In genomic region chr11:81508385-81509233, GRCm38 (mm10) we compare ENCODE assay signal across 12 mouse cellular contexts.
DNase-seq lines count a peak whose midpoint lies in the region; ATAC-seq and TF ChIP-seq lines count a peak whose summit lies in the region.
"Had no signal": no experiment of that assay in that cellular context is flagged by ENCODE, and none has a peak within 500 bp of the region (broad histone marks: within the 10 kb centered on the region; RNA-seq: fewer than 3 reads in every experiment).

No protein-coding gene starts in this region.

- H3K79me2 ChIP-seq in CH12.LX (replicated peaks; ENCODE audit: control insufficient read depth, extremely low read depth, insufficient read depth, poor library complexity, severe bottlenecking): no peaks in the 10 kb centered on the region

- no peak for ATAC-seq in heart, embryonic 14.5 days (ENCODE audit: insufficient number of reproducible peaks, insufficient read depth, low FRiP score, low read depth)
- peak; percentile 62; the same call in 1 of the 2 replicates for ATAC-seq in embryonic facial prominence, embryonic 13.5 days (ENCODE audit: insufficient number of reproducible peaks, insufficient read depth, low FRiP score, low TSS enrichment, low read depth)
- no peak for ATAC-seq in liver, embryonic 12.5 days
- ATAC-seq: intestine, embryonic 15.5 days had no signal

- H3K4me3 ChIP-seq in heart, embryonic 14.5 days (ENCODE audit: control insufficient read depth in 1 of 2, insufficient read depth in 1 of 2, low read depth in 1 of 2, low read length in 2 of 2): no peak overlapping the region
- H3K4me3 ChIP-seq in CH12.LX (replicated peaks in 1 of 3; ENCODE audit: low read depth in 2 of 3, low read length in 2 of 3, poor library complexity in 1 of 3): no peak overlapping the region
- H3K4me3 ChIP-seq in embryonic facial prominence, embryonic 13.5 days: no peak overlapping the region
- H3K4me3 ChIP-seq in liver, embryonic 12.5 days: no peak overlapping the region
- H3K4me3 ChIP-seq: intestine, embryonic 15.5 days; myocyte had no signal

- TF ChIP-seq EP300 in CH12.LX (IDR thresholded peaks at IDR 0.05; ENCODE audit: low read length): no peak

- H3K4me1 ChIP-seq in heart, embryonic 14.5 days (ENCODE audit: control insufficient read depth in 2 of 2, insufficient read depth in 2 of 2, low read length in 2 of 2): no peaks in the 10 kb centered on the region; a peak in 1 of 4 replicates
- no peaks in the 10 kb centered on the region for H3K4me1 ChIP-seq in CH12.LX (ENCODE audit: control insufficient read depth in 1 of 2, insufficient read depth in 2 of 2)
- H3K4me1 ChIP-seq in embryonic facial prominence, embryonic 13.5 days: peaks cover 35% of the 10 kb centered on the region
- no peaks in the 10 kb centered on the region for H3K4me1 ChIP-seq in liver, embryonic 12.5 days
- H3K4me1 ChIP-seq: intestine, embryonic 15.5 days had no signal

- no peak overlapping the region for H3K27ac ChIP-seq in heart, embryonic 14.5 days (replicated peaks in 1 of 2; ENCODE audit: control insufficient read depth in 1 of 2, insufficient read depth in 1 of 2, low read depth in 2 of 2, low read length in 2 of 2)
- no peak overlapping the region for H3K27ac ChIP-seq in CH12.LX (ENCODE audit: insufficient read depth, low read depth)
- peak overlapping the region; percentile 41 for H3K27ac ChIP-seq in embryonic facial prominence, embryonic 13.5 days
- no peak overlapping the region for H3K27ac ChIP-seq in liver, embryonic 12.5 days
- H3K27ac ChIP-seq: intestine, embryonic 15.5 days had no signal

- in situ Hi-C loops in CH12.LX (cut with MboI; ENCODE audit: low pct_ligation_motif_present, low pct_unique_long_range_greater_than_20kb, low sequenced_read_pairs): loop anchor here (25.0 kb wide), 1 partner anchor 596 kb away; no protein-coding TSS in a partner anchor

- no peaks in the 10 kb centered on the region for H3K27me3 ChIP-seq in heart, embryonic 14.5 days (ENCODE audit: control insufficient read depth, insufficient read depth, low read length)
- peaks cover 75% of the 10 kb centered on the region for H3K27me3 ChIP-seq in CH12.LX (replicated peaks)
- no peaks in the 10 kb centered on the region; the same call in 1 of the 2 replicates for H3K27me3 ChIP-seq in embryonic facial prominence, embryonic 13.5 days
- H3K27me3 ChIP-seq in liver, embryonic 12.5 days (replicated peaks): no peaks in the 10 kb centered on the region
- H3K27me3 ChIP-seq: intestine, embryonic 15.5 days had no signal

- 0 out of 2 replicates have a peak overlapping the region, but pooled peaks have one; percentile 5 for H3K4me2 ChIP-seq in heart, embryonic 14.5 days (ENCODE audit: low read length)
- H3K4me2 ChIP-seq in CH12.LX (ENCODE audit: insufficient read depth, low read depth, poor library complexity, severe bottlenecking): no peak overlapping the region
- H3K4me2 ChIP-seq in embryonic facial prominence, embryonic 13.5 days: peak overlapping the region; percentile 20; the same call in 1 of the 2 replicates
- no peak overlapping the region for H3K4me2 ChIP-seq in liver, embryonic 12.5 days
- H3K4me2 ChIP-seq: intestine, embryonic 15.5 days had no signal

- peak; percentile 26 for TF ChIP-seq RAD21 in CH12.LX (IDR thresholded peaks at IDR 0.05; ENCODE audit: low read depth, low read length)

- intact Hi-C loops in heart, postnatal 14 days (cut with DNase I): no loop called here

- no peaks in the 10 kb centered on the region for H3K9me3 ChIP-seq in heart, embryonic 14.5 days (ENCODE audit: control insufficient read depth, low read length)
- no peaks in the 10 kb centered on the region for H3K9me3 ChIP-seq in CH12.LX (replicated peaks; ENCODE audit: low read length)
- H3K9me3 ChIP-seq in embryonic facial prominence, embryonic 13.5 days: no peaks in the 10 kb centered on the region
- no peaks in the 10 kb centered on the region for H3K9me3 ChIP-seq in liver, embryonic 12.5 days (replicated peaks)
- H3K9me3 ChIP-seq: intestine, embryonic 15.5 days had no signal

- peak in 1 of 2 experiments; percentile 48; a peak in 2 of 4 replicates for TF ChIP-seq CTCF in CH12.LX (conservative IDR thresholded peaks at IDR 0.05 in 1 of 2, IDR thresholded peaks at IDR 0.05 in 1 of 2; ENCODE audit: low read depth in 2 of 2, low read length in 2 of 2)

- DNase-seq in heart, postnatal 14 days: no peak
- DNase-seq in layer of hippocampus, adult 9-11 months: peak; percentile 29
- no peak for DNase-seq in layer of hippocampus, postnatal 25 days (ENCODE audit: extremely low spot score in 1 of 2, low spot score in 1 of 2)
- DNase-seq in CH12.LX (ENCODE audit: extremely low read depth): no peak
- DNase-seq in ovary, postnatal 36 days (ENCODE audit: low spot score): no peak
- DNase-seq: cerebellum, postnatal 36 days; liver had no signal

- TF ChIP-seq POLR2A in CH12.LX (IDR thresholded peaks at IDR 0.05; ENCODE audit: low read depth, low read length): no peak

- WGBS in heart, embryonic 14.5 days: 39% methylated on average over 8 of the region's 8 CpGs
- WGBS in embryonic facial prominence, embryonic 13.5 days: 18% methylated on average over 8 of the region's 8 CpGs
- 63% methylated on average over 8 of the region's 8 CpGs for WGBS in liver, embryonic 12.5 days (ENCODE audit: insufficient replicate concordance)

- no peaks in the 10 kb centered on the region for H3K36me3 ChIP-seq in heart, embryonic 14.5 days (ENCODE audit: control insufficient read depth, insufficient read depth, low read length)
- no peaks in the 10 kb centered on the region for H3K36me3 ChIP-seq in CH12.LX (replicated peaks in 1 of 2; ENCODE audit: control insufficient read depth in 1 of 2, insufficient read depth in 1 of 2, low read length in 1 of 2)
- no peaks in the 10 kb centered on the region for H3K36me3 ChIP-seq in embryonic facial prominence, embryonic 13.5 days
- no peaks in the 10 kb centered on the region for H3K36me3 ChIP-seq in liver, embryonic 12.5 days
- H3K36me3 ChIP-seq: intestine, embryonic 15.5 days had no signal

- H3K9ac ChIP-seq in heart, embryonic 14.5 days (ENCODE audit: low read length): no peak overlapping the region
- H3K9ac ChIP-seq in CH12.LX (ENCODE audit: insufficient read depth, low read depth): no peak overlapping the region
- no peak overlapping the region for H3K9ac ChIP-seq in embryonic facial prominence, embryonic 13.5 days
- H3K9ac ChIP-seq in liver, embryonic 12.5 days: no peak overlapping the region
- H3K9ac ChIP-seq: intestine, embryonic 15.5 days had no signal

- dilution Hi-C loops in CH12.LX (cut with MboI; ENCODE audit: extremely low pct_ligation_motif_present, extremely low pct_unique_long_range_greater_than_20kb, low sequenced_read_pairs): no loop called here

TF ChIP-seq in CH12.LX, 34 proteins besides CTCF, POLR2A, EP300 and RAD21:
- no peak for TF ChIP-seq CHD1 (IDR thresholded peaks at IDR 0.05; ENCODE audit: low read depth, low read length)
- no peak for TF ChIP-seq ZKSCAN1 (IDR thresholded peaks at IDR 0.05; ENCODE audit: borderline replicate concordance, low read depth, low read length)

Comparison
In these comparisons a context has a peak if more than half of its experiments do, and no peak if none do; other contexts are left out.
1. H3K4me2 ChIP-seq: peak in heart, embryonic 14.5 days (single experiment) and embryonic facial prominence, embryonic 13.5 days (single experiment); none in CH12.LX (single experiment) and liver, embryonic 12.5 days (single experiment).